Mouse (Mus musculus) embryonic facial prominence, embryonic 14.5 days (tissue): ENCODE data around the gene Tst. TPM values are rescaled to one million over a fixed set of nuclear protein-coding genes. Genes with fewer than 3 reads are reported as not detected.
A peak's percentile ranks its signal among the peaks of the same experiment; 100 is the strongest.

ENCODE experiments used
- ATAC-seq: fragments of 200-750 bp; cut with Nextera tagmentation; 2 replicates; pipeline ENCODE4 v1.8.0; 2017; ENCODE audit warnings: low read depth, moderate number of reproducible peaks, moderate TSS enrichment
- DNase-seq: peaks from one replicate; pipeline ENCODE4 v3.0.0-alpha.2; 2015; ENCODE audit warnings: low spot score
- H3K27ac ChIP-seq: fragments of 300-500 bp; sonication (generic); replicated peaks from 2 replicates; pipeline ENCODE4 v1.5.1; 2014; ENCODE audit warnings: low read depth, mild to moderate bottlenecking, low read length, moderate library complexity
- H3K27me3 ChIP-seq: fragments of 300-500 bp; sonication (generic); replicated peaks from 2 replicates; pipeline ENCODE4 v1.6.1; 2014; ENCODE audit warnings: low read length; ENCODE audit not compliant: control insufficient read depth, insufficient read depth
- H3K36me3 ChIP-seq: fragments of 300-500 bp; sonication (generic); 2 replicates; pipeline ENCODE4 v1.6.1; 2014; ENCODE audit warnings: low read length, mixed read lengths; ENCODE audit not compliant: control insufficient read depth, insufficient read depth
- H3K4me1 ChIP-seq: fragments of 300-500 bp; sonication (generic); 2 replicates; pipeline ENCODE4 v1.6.1; 2014; ENCODE audit warnings: antibody characterized with exemption, low read length; ENCODE audit not compliant: control insufficient read depth, insufficient read depth
- H3K4me2 ChIP-seq: fragments of 300-500 bp; sonication (generic); 2 replicates; pipeline ENCODE4 v1.6.1; 2014; ENCODE audit warnings: low read depth, mild to moderate bottlenecking, low read length, moderate library complexity, mixed read lengths
- H3K4me3 ChIP-seq: fragments of 300-500 bp; sonication (generic); 2 replicates; pipeline ENCODE4 v1.5.1; 2014; ENCODE audit warnings: low read depth, mild to moderate bottlenecking, low read length
- H3K9ac ChIP-seq: fragments of 300-500 bp; sonication (generic); 2 replicates; pipeline ENCODE4 v1.6.1; 2014; ENCODE audit warnings: low read depth, mild to moderate bottlenecking, low read length, moderate library complexity, mixed read lengths
- H3K9me3 ChIP-seq: fragments of 300-500 bp; sonication (generic); 2 replicates; pipeline ENCODE4 v1.6.1; 2016; ENCODE audit warnings: low read length; ENCODE audit not compliant: control insufficient read depth
- WGBS: fragments of 180-500 bp; shearing (Covaris S2); extraction: QIAGEN DNeasy Blood & Tissue Kit; methylation state at CpG from one replicate; pipeline ENCODE4 v1.1.7; 2014; 5-methylcytosine and 5-hydroxymethylcytosine counted together
- polyA plus RNA-seq: library from polyadenylated mRNA; unstranded; fragments of >200 nt; fragmentation: Nextera tagmentation; extraction: Ambion mirVana; gene quantifications from 2 replicates; pipeline ENCODE4 v1.2.1, GENCODE M21; 2014

Tst gene
- polyA plus RNA-seq, 1 experiment from 2014 or later, result 39.1 TPM

GRCm38 (mm10) chr15:78435681-78436080 is 30.0 kb upstream of the Tst start:
- 78% methylated on average over 11 of the region's 11 CpGs for WGBS
- no peak overlapping the region for H3K9ac ChIP-seq

GRCm38 (mm10) chr15:78434896-78435520 is 29.3 kb upstream of the Tst start:
- Histone ChIP-seq H3K4me1 (peaks cover 17% of the 10 kb centered on the region), H3K27ac (no peak overlapping the region), H3K9me3 (no peaks in the 10 kb centered on the region), H3K36me3 (peaks cover 38% of the 10 kb centered on the region), H3K4me2 (no peak overlapping the region), H3K27me3 (no peaks in the 10 kb centered on the region), H3K9ac (no peak overlapping the region), H3K4me3 (no peak overlapping the region)
- no peak for ATAC-seq
- DNase-seq, result peak; percentile 45
- WGBS, result 21% methylated on average over 5 of the region's 6 CpGs

More at GRCm38 (mm10) chr15:78435681-78436080, 30.0 kb upstream of the Tst start:
- ATAC-seq, result no peak
- no peak overlapping the region for H3K27ac ChIP-seq
- no peak overlapping the region for H3K4me2 ChIP-seq
- H3K4me1 ChIP-seq, result peaks cover 17% of the 10 kb centered on the region
- no peak for DNase-seq
- no peaks in the 10 kb centered on the region for H3K9me3 ChIP-seq
- H3K4me3 ChIP-seq, result no peak overlapping the region
- no peaks in the 10 kb centered on the region for H3K27me3 ChIP-seq
- peaks cover 38% of the 10 kb centered on the region for H3K36me3 ChIP-seq

- H3K9ac ChIP-seq, result no peak overlapping the region
- DNase-seq (no peak), ATAC-seq (no peak)
- no peaks in the 10 kb centered on the region for H3K27me3 ChIP-seq
- H3K4me3 ChIP-seq, result no peak overlapping the region
- peaks cover 13% of the 10 kb centered on the region; the same call in 1 of the 2 replicates for H3K4me1 ChIP-seq
- WGBS, result 75% methylated on average over 7 of the region's 7 CpGs
- no peaks in the 10 kb centered on the region for H3K9me3 ChIP-seq
- no peak overlapping the region for H3K27ac ChIP-seq
- peaks cover 38% of the 10 kb centered on the region for H3K36me3 ChIP-seq
- H3K4me2 ChIP-seq, result no peak overlapping the region
Measured at GRCm38 (mm10) chr15:78431541-78432121, 25.9 kb upstream of the Tst start.

- ATAC-seq (peak; percentile 9; the same call in 1 of the 2 replicates), DNase-seq (peak; percentile 61)
- Histone ChIP-seq H3K4me2 (no peak overlapping the region), H3K9me3 (no peaks in the 10 kb centered on the region), H3K36me3 (peaks cover 33% of the 10 kb centered on the region), H3K27me3 (no peaks in the 10 kb centered on the region), H3K27ac (no peak overlapping the region; the same call in 1 of the 2 replicates), H3K9ac (no peak overlapping the region), H3K4me3 (no peak overlapping the region), H3K4me1 (peaks cover 8% of the 10 kb centered on the region; the same call in 1 of the 2 replicates)
- 86% methylated on average over 8 of the region's 10 CpGs for WGBS
Measured at GRCm38 (mm10) chr15:78430874-78431273, 25.2 kb upstream of the Tst start.

- no peak overlapping the region; the same call in 1 of the 2 replicates for H3K27ac ChIP-seq
Measured at GRCm38 (mm10) chr15:78429871-78430622, 24.3 kb upstream of the Tst start.

GRCm38 (mm10) chr15:78429139-78429459 is 23.4 kb upstream of the Tst start:
- H3K9me3 ChIP-seq, result no peaks in the 10 kb centered on the region
- no peaks in the 10 kb centered on the region for H3K27me3 ChIP-seq
- ATAC-seq, result no peak
- H3K4me2 ChIP-seq, result peak overlapping the region; percentile 76
- peak overlapping the region; percentile 77 for H3K9ac ChIP-seq
- H3K36me3 ChIP-seq, result peaks cover 26% of the 10 kb centered on the region
- H3K4me1 ChIP-seq, result peaks cover 8% of the 10 kb centered on the region; the same call in 1 of the 2 replicates
- peak overlapping the region; percentile 73 for H3K27ac ChIP-seq
- H3K4me3 ChIP-seq, result peak overlapping the region; percentile 78
- 0% methylated on average over 3 of the region's 3 CpGs for WGBS
- no peak for DNase-seq

More at GRCm38 (mm10) chr15:78429871-78430622, 24.3 kb upstream of the Tst start:
- 67% methylated on average over 13 of the region's 13 CpGs for WGBS
- Histone ChIP-seq H3K4me3 (peak overlapping the region; percentile 78), H3K9ac (peak overlapping the region; percentile 77), H3K4me1 (peaks cover 8% of the 10 kb centered on the region; the same call in 1 of the 2 replicates), H3K27me3 (no peaks in the 10 kb centered on the region), H3K9me3 (no peaks in the 10 kb centered on the region), H3K4me2 (peak overlapping the region; percentile 76), H3K36me3 (peaks cover 28% of the 10 kb centered on the region)
- no peak for ATAC-seq
- no peak for DNase-seq

GRCm38 (mm10) chr15:78428391-78429138 is 22.9 kb upstream of the Tst start, which contains the start of gene Kctd17:
Gene Kctd17, plus strand, starts transcription at chr15:78428564.
- peak; percentile 89 for ATAC-seq
- WGBS, result 1% methylated on average over 34 of the region's 52 CpGs
- peak within 1 kb of the TSS; percentile 73 for H3K27ac ChIP-seq

GRCm38 (mm10) chr15:78425230-78425629 is 19.5 kb upstream of the Tst start:
- 62% methylated on average over 4 of the region's 4 CpGs for WGBS

More at GRCm38 (mm10) chr15:78428391-78429138, 22.9 kb upstream of the Tst start, which contains the start of gene Kctd17:
- H3K4me1 ChIP-seq, result peaks cover 8% of the 10 kb centered on the region; the same call in 1 of the 2 replicates
- H3K4me3 ChIP-seq, result peak within 1 kb of the TSS; percentile 78
- H3K27me3 ChIP-seq, result no peaks in the 10 kb centered on the region; the same call in 1 of the 2 replicates
- H3K9ac ChIP-seq, result peak within 1 kb of the TSS; percentile 77
- H3K36me3 ChIP-seq, result peaks cover 20% of the 10 kb centered on the region
- peak within 1 kb of the TSS; percentile 76 for H3K4me2 ChIP-seq
- peak; percentile 84 for DNase-seq
- H3K9me3 ChIP-seq, result no peaks in the 10 kb centered on the region

More at GRCm38 (mm10) chr15:78425230-78425629, 19.5 kb upstream of the Tst start:
- H3K4me2 ChIP-seq, result no peak overlapping the region
- no peak overlapping the region for H3K27ac ChIP-seq
- ATAC-seq (no peak), DNase-seq (no peak)
- peaks cover 8% of the 10 kb centered on the region; the same call in 1 of the 2 replicates for H3K4me1 ChIP-seq
- H3K27me3 ChIP-seq, result no peaks in the 10 kb centered on the region; the same call in 1 of the 2 replicates
- H3K9ac ChIP-seq, result no peak overlapping the region
- no peaks in the 10 kb centered on the region for H3K9me3 ChIP-seq
- H3K36me3 ChIP-seq, result no peaks in the 10 kb centered on the region
- no peak overlapping the region for H3K4me3 ChIP-seq
